Mouse (Mus musculus): ENCODE measurements around the gene Nprl2. TPM values are rescaled to one million over a fixed set of nuclear protein-coding genes. Genes with fewer than 3 reads are reported as not detected.

Gene Nprl2
- total and polyA plus RNA-seq, 3 experiments = 12.6 to 31.4 (median 16.3) TPM

- TF ChIP-seq BHLHE40 (IDR thresholded peaks at IDR 0.05; ENCODE audit: low read depth, low read length) (no peak), RCOR1 (conservative IDR thresholded peaks at IDR 0.05; ENCODE audit: low read depth, low read length) (no peak), SIN3A (IDR thresholded peaks at IDR 0.05; ENCODE audit: low read length) (peak; percentile 48; the same call in 1 of the 2 replicates), IRF4 (IDR thresholded peaks at IDR 0.05; ENCODE audit: low read depth, low read length) (0 out of 2 replicates have a peak, but pooled peaks have one; percentile 22), HCFC1 (IDR thresholded peaks at IDR 0.05; ENCODE audit: low read depth, low read length) (peak; percentile 38), CHD2 (IDR thresholded peaks at IDR 0.05; ENCODE audit: low read length) (no peak), MAX (IDR thresholded peaks at IDR 0.05; ENCODE audit: low read length) (peak; percentile 39; the same call in 1 of the 2 replicates), KAT2A (IDR thresholded peaks at IDR 0.05; ENCODE audit: insufficient replicate concordance, low read length) (no peak), MEF2A (IDR thresholded peaks at IDR 0.05; ENCODE audit: borderline replicate concordance, low read depth, low read length) (peak; percentile 14; the same call in 1 of the 2 replicates)
Observed at GRCm38 (mm10) chr9:107545602-107546001, 3.6 kb downstream of the Nprl2 start (continued).

- Histone ChIP-seq H3K4me2 (ENCODE audit: insufficient read depth, low read depth, poor library complexity, severe bottlenecking) (peak within 1 kb of the TSS; percentile 38), H3K4me1 (ENCODE audit: control insufficient read depth in 1 of 2, insufficient read depth in 2 of 2) (peaks cover 3 to 42% of the 10 kb centered on the region in 2 experiments; a peak in 3 of 4 replicates), H3K27ac (ENCODE audit: insufficient read depth, low read depth) (no peak within 1 kb of the TSS), H3K9ac (ENCODE audit: insufficient read depth, low read depth) (no peak within 1 kb of the TSS), H3K9me3 (replicated peaks; ENCODE audit: low read length) (no peaks in the 10 kb centered on the region), H3K36me3 (replicated peaks in 1 of 2; ENCODE audit: control insufficient read depth in 1 of 2, insufficient read depth in 1 of 2, low read length in 1 of 2) (peaks cover 23 to 36% of the 10 kb centered on the region in 2 experiments), H3K27me3 (replicated peaks) (no peaks in the 10 kb centered on the region), H3K79me2 (replicated peaks; ENCODE audit: control insufficient read depth, extremely low read depth, insufficient read depth, poor library complexity, severe bottlenecking) (no peaks in the 10 kb centered on the region), H3K4me3 (replicated peaks in 1 of 3; ENCODE audit: low read depth in 2 of 3, low read length in 2 of 3, poor library complexity in 1 of 3) (no peak within 1 kb of the TSS)
- in situ Hi-C loops (cut with MboI; ENCODE audit: low pct_ligation_motif_present, low pct_unique_long_range_greater_than_20kb, low sequenced_read_pairs) (no loop called here), dilution Hi-C loops (cut with MboI; ENCODE audit: extremely low pct_ligation_motif_present, extremely low pct_unique_long_range_greater_than_20kb, low sequenced_read_pairs) (no loop called here)
- peak; percentile 96 for DNase-seq (ENCODE audit: extremely low read depth)
- TF ChIP-seq GABPA (IDR thresholded peaks at IDR 0.05; ENCODE audit: insufficient replicate concordance, low read depth, low read length) = no peak
- no peak for TF ChIP-seq ZC3H11A (IDR thresholded peaks at IDR 0.05; ENCODE audit: low read depth, low read length)
- no peak for TF ChIP-seq ZNF384 (IDR thresholded peaks at IDR 0.05; ENCODE audit: low read depth, low read length)
- TF ChIP-seq SIN3A (IDR thresholded peaks at IDR 0.05; ENCODE audit: low read length) = peak; percentile 99
- peak; percentile 19; the same call in 1 of the 2 replicates for TF ChIP-seq HCFC1 (IDR thresholded peaks at IDR 0.05; ENCODE audit: low read depth, low read length)
- no peak for TF ChIP-seq RCOR1 (conservative IDR thresholded peaks at IDR 0.05; ENCODE audit: low read depth, low read length)
- no peak for TF ChIP-seq PAX5 (IDR thresholded peaks at IDR 0.05; ENCODE audit: low read length)
- TF ChIP-seq POLR2A (IDR thresholded peaks at IDR 0.05; ENCODE audit: low read depth, low read length) = no peak
- no peak for TF ChIP-seq NELFE (IDR thresholded peaks at IDR 0.05; ENCODE audit: low read depth, low read length)
- peak; percentile 81 for TF ChIP-seq NRF1 (IDR thresholded peaks at IDR 0.05; ENCODE audit: low read depth, low read length)
- TF ChIP-seq JUN (IDR thresholded peaks at IDR 0.05; ENCODE audit: insufficient read depth, low read depth, low read length) = no peak
- no peak for TF ChIP-seq TBP (conservative IDR thresholded peaks at IDR 0.05; ENCODE audit: low read depth, low read length)
- TF ChIP-seq ETS1 (conservative IDR thresholded peaks at IDR 0.05; ENCODE audit: low read depth, low read length) = peak; percentile 87
- no peak for TF ChIP-seq UBTF (IDR thresholded peaks at IDR 0.05; ENCODE audit: low read depth, low read length)
- TF ChIP-seq MEF2A (IDR thresholded peaks at IDR 0.05; ENCODE audit: borderline replicate concordance, low read depth, low read length) = no peak; the same call in 1 of the 2 replicates
- TF ChIP-seq BHLHE40 (IDR thresholded peaks at IDR 0.05; ENCODE audit: low read depth, low read length) = peak; percentile 35; the same call in 1 of the 2 replicates
- TF ChIP-seq KAT2A (IDR thresholded peaks at IDR 0.05; ENCODE audit: insufficient replicate concordance, low read length) = no peak
- peak; percentile 79 for TF ChIP-seq MXI1 (IDR thresholded peaks at IDR 0.05; ENCODE audit: low read depth, low read length)
- TF ChIP-seq CHD1 (IDR thresholded peaks at IDR 0.05; ENCODE audit: low read depth, low read length) = no peak
- TF ChIP-seq MAZ (IDR thresholded peaks at IDR 0.05; ENCODE audit: low read depth, low read length) = no peak
- TF ChIP-seq JUND (conservative IDR thresholded peaks at IDR 0.05; ENCODE audit: low read depth, low read length) = no peak
- no peak for TF ChIP-seq EP300 (IDR thresholded peaks at IDR 0.05; ENCODE audit: low read length)
- no peak for TF ChIP-seq USF2 (conservative IDR thresholded peaks at IDR 0.05; ENCODE audit: low read depth, low read length)
- TF ChIP-seq MYC (IDR thresholded peaks at IDR 0.05; ENCODE audit: low read depth, low read length) = peak; percentile 49; the same call in 1 of the 2 replicates
- no peak for TF ChIP-seq ZMIZ1 (IDR thresholded peaks at IDR 0.05; ENCODE audit: low read depth, low read length)
- TF ChIP-seq SMC3 (IDR thresholded peaks at IDR 0.05; ENCODE audit: low read depth, low read length) = no peak
- peak; percentile 26; the same call in 1 of the 2 replicates for TF ChIP-seq ELF1 (IDR thresholded peaks at IDR 0.05; ENCODE audit: low read depth, low read length)
- TF ChIP-seq CHD2 (IDR thresholded peaks at IDR 0.05; ENCODE audit: low read length) = no peak
- peak; percentile 71 for TF ChIP-seq TCF12 (IDR thresholded peaks at IDR 0.05; ENCODE audit: low read depth, low read length)
- peak; percentile 36 for TF ChIP-seq MAX (IDR thresholded peaks at IDR 0.05; ENCODE audit: low read length)
Observed at GRCm38 (mm10) chr9:107547026-107547425, 5.0 kb downstream of the Nprl2 start, which contains the start of gene Zmynd10. Gene Zmynd10, plus strand, starts transcription at chr9:107547298.
